Mouse (Mus musculus) layer of hippocampus, postnatal 25 days (tissue): ENCODE measurements at regions not wholly inside any gene's neighbourhood (a gene's known extent, or its start where the extent isn't known, plus 50 kb on each side); places are given as distances from the start of the nearest gene placed in this dataset.
A peak's percentile ranks its signal among the peaks of the same experiment; 100 is the strongest.
"Not testable (repeated sequence)": the region's sequence is repeated elsewhere in the genome, so short reads cannot be mapped to it uniquely, and the experiment has no call there.

Experiments
- DNase-seq, 2 experiments: peaks; one replicate each; pipeline ENCODE4 v3.0.0; 2022; ENCODE audit warnings: mixed read lengths in 2 of 2, low spot score in 1 of 2; ENCODE audit errors: extremely low spot score in 1 of 2

DNA sequence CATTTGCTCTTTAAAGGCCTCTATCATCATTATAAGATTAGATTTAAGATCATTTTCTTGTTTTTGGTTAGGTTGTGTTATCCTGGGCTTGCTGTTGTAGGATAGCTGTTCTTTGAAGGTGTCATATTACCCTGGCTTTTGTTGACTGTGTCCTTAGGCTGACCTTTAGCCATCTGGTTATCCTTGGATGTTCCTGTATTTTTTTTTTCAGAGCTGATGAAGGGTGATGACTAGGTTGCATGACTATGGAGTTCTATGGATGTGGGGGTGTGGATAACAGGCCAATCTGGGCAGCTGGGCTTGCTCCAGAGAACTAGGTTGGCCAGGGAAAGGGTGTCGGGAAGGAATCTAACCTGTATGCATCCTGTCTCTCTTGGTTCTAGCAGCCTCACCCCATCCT lies 74.2 kb downstream of the Dmrta1 start:
- no peak for DNase-seq

DNA sequence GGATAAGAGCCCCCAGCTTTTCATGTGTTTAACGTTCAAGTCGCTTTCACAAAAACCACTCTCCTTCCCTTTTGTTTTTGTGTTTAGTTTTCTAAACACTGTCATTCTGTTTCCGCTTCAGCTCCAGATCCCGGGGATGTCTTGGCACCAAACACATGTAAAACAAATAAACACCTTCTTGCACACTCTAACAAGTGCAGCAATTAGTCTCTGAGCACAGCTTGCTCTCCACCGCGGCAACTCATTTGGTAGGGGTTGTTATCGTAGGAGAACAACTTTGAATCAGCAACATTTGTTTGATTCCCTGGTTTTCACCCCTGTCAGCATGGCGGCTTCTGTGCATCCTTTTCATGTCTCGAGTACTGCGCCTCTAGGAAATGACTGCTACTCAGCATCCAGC lies 97.0 kb downstream of the Dmrta1 start:
- DNase-seq, result peak in 1 of 2 experiments; percentile 5

DNA sequence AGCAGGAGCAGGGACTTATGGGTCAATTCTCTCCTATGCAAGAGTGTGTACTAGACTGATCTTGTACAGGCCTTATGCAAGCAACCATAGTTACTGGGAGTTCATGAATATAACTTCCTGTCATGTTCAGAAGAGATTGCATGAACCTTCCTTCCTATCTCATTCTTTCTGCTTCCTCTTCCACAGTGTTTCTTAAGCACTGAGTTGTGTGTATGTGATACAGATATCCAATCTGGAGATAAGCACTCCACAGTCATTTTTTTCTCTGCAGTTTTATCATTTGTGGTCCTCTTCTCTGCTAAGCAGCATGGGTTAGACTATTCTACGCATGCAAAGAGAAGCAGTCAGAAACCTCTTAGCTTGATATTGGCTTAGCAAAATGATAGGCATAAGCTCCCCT lies 102.3 kb downstream of the Dmrta1 start:
- DNase-seq, result no peak

DNA sequence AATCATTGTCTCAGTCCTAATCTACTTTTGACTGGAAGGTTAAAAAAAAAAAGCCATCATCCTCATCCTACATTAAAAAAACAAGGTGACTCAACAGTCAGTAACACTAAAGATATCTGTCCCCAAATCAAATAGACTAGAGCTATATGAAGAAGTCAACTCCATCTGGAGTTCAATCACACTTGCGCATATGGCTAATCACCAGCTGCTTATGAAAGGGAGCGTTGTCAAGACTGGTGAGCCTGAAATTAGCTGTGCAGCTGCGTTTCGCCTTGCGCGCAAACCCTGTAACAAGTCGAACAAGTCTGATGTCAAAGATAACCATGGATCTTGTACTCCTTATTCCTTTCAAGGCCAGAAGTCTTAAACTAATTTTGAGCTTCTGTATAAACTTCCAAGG lies 137.6 kb downstream of the Dmrta1 start:
- DNase-seq, result no peak

DNA sequence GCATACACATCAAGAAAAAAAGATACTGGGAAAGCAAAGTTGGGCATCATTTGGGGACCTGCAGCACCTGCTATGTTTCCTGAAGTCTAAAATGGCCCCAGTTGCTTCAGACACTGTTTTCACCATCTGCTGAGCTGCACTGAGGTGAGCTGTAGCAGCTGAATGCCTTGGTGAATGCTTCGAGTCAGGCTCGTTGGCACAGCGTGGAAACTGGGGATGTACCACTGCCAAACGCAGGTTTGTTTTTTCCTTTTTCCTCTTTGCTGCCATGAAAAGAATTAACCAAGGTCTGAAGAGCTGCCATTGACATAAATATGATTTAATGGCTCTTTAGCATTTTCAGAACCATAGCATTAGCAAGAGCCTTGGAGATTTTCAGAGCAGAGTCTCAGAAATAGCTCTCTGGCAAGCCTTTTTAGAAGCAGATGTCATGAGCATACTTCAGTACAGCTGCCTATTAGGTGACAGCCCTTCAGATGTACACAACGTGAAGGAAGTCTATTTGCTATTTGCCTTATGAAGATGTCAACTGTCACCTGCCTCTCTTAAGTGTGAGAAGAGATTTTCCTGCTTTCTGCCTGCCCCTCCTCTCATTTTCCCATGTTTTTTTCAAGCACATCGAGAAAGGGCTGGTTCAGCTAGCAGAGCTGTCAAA lies 155.4 kb downstream of the Dmrta1 start:
- DNase-seq, result no peak

DNA sequence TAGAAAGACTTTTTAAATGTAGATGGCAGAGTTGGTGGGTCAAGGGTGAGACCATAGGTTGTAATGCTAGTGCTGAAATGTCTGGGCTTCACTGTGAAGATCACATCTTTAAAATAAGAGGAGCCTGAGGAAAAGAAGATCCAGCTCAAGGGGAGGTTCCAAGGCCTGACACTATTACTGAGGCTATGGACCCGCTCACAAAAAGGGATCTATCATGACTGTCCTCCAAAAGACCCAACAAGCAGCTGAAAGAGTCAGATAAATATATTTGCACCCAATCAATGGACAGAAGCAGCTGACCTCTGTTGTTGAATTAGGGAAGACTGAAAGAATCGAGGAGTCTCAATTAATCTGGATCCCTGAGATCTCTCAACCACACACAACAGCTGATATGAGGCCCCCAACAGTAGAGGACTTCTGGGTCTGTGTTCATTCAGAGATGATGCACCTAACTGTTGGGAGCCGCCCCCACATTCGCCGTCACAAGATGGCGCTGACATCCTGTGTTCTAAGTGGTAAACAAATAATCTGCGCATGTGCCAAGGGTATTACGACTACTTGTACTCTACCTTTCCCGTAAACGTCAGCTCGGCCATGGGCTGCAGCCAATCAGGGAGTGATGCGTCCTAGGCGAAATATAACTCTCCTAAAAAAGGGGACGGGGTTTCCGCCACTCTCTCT lies 196.3 kb downstream of the Dmrta1 start:
- not testable (repeated sequence) for DNase-seq

DNA sequence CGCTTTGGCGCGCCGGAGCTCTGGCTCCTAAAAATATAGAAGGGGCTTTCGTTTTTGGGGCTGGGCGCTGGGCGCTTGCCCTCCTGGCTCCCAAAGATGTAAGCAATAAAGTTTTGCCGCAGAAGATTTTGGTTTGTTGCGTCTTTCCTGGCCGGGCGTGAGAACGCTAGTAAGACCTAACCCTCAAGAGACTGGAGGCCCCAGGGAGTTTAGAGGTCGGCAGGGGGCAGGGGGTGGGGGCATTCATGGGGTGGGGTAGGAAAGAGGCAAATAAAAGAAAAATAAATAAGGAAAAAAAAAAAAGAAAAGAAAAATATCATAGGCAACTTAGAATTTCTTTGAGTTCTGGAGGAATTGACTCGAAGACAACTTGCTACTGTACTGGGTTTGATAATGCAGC lies 196.9 kb downstream of the Dmrta1 start:
- DNase-seq, result not testable (repeated sequence)

DNA sequence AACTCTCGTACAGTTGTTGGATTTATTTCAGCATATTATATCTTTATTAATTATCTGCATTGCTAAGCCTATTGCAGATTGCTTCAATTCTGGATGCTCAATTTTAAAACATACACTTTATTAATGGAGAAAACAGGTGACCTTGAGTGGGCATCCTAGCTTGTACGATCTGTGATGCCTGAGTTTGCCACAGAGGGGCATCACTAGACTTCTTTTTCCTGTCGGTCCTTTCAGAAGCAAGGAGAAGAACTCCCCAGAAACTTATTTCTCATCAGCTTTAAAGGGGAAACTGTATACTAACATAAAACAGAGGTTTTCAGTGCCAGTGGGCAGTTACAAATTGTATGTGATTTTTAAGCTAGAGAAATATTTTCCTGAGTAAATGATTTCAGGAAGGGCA lies 201.8 kb downstream of the Dmrta1 start:
- DNase-seq, result peak in 1 of 2 experiments; percentile 7

DNA sequence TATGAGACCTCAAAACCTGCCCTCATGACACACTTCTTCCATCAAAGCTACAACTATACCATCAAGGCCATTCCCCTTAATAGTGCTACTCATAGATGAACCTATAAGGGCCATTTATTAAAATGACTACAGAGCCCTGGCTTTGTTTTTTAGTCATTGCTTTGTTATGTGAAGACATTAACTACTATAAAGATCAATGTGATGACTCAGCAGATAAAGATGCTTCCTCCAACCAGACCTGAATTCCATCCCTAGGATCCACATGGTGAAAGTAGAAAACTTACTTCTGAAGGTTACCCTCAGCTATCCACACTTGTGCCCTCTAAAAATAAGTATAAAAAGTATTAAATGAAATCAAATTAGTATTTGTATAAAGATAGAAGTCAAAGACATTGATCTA lies 230.4 kb downstream of the Dmrta1 start:
- DNase-seq, result no peak

DNA sequence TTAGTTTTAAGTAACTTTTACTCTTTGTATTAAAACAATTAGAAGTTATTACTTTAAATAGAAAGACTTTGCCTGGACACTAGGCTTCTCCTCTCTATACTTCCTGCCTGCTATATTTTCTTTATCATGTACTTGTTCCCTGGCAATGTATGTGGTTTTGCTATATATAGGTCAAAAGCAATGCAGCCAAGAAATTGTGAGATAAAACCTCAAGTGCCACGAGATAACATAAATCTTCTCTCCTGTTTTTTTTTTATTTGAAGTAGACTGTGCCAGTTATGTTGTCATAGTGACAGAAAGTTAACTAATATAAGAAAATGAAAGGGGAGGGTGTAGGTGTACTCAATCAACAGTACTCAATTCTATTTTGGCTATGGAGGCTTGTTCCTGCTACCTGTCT lies 258.4 kb downstream of the Dmrta1 start:
- DNase-seq, result no peak

DNA sequence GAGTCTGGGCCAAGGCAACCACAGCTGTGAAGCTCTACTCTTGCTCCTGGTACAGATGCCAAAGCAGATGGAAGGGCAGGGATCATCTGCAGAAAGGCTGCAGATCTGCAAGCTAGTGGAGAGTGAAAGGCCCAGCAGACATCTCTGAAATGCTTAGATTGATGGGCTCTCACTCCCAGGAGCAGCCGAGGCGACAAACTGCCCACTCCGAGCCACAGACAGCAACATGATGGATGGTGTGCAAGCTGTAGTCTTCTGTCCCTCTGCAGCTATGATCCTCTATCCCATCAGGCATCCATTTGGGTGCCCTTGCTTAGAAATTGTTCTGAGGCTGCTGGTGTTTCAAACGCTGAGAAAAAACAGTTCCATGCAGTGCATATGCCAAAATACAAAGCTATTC lies 262.1 kb downstream of the Dmrta1 start:
- DNase-seq, result no peak

DNA sequence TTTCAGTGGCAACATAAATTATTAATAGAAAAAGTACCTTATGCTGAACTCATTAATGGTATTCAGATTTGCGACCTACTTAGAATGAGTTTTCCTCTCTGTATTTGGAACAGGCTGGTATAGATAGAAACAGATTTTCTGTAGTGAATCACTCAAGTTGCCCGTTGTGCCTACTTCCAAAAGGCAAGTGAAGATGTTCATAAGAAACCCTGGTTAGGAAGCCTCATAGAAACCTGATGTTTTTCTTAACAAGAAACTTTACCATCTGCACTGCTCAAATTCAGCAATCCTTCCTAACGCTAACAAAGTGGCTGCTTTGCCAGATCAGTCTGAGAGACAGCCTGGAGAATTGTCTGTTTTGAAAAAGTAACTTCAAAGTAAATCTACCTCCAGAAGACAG lies 242.5 kb upstream of the Zfp352 start:
- no peak for DNase-seq

DNA sequence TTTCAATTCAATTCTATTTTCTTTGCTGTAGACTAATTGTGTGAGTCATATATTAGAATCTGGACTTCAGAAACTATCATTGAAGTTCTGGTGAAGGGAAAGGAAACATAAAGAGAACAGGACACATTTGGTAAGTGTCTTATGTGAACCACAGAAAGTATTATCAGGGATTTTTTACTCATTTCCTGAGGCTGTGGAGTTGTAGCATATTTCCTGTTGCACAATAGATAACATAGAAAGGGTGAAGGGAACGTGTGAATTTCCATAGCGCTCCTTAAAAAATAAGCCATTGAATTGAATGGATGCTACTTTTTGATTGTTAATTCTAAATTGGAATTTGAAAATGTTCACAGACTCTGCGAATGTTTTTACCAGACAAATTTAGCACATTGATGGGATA lies 215.2 kb upstream of the Zfp352 start:
- no peak for DNase-seq

DNA sequence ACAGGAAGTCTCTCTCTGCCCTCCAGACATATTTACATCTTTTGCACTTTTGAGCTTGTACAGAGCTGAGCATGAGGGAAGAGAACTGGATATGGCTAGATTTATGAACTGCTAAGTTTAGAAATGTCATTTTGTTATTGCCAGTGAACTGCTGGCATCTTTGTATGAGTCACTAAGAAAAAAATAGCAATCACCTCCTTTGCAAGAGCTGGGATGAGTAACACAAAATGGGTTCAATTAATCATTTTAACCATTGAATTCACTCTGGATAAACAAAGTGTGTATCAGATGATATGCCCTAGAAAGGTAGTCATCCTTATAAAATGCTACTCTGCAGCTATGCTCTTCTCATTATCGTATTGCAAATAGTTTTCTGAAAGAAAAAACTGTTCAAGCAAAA lies 214.7 kb upstream of the Zfp352 start:
- DNase-seq, result no peak

DNA sequence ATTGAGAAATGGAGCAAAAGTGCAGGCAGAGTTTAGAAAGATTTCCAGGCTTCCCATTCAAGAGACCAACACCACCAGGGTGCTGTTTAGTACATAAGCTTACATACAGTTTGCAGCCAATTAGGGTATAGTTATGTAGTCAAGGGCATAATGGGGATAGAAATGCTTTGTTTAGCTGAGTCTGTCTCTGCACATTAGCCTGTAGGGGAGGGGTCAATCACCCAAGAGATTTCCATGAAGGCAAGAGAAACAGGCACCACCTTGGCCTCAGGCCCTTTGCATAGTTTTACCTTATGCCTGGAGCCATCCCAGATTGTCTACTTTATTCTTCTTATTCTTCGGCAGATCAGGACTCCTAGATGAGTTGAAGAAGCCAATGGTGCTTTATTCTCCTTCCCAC lies 205.9 kb upstream of the Zfp352 start:
- no peak for DNase-seq

DNA sequence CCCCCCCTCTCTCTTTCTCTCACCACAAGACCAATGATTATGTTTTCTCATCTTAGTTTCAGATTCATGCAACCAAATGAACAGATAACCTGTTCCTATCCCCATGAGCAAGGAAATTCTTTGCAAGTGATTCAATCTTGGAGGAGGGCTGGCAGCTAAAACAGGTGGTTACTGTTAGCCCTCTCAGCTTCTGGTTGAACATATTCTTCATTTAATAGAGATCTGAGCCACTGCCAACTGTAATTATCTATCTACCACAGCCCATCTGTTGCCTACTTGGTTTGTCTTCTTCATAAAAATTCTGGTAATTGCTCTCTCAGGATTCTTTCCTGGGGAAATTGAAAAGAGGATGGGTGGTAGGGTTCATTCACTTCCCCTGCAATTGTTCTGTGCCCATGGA lies 204.4 kb upstream of the Zfp352 start:
- no peak for DNase-seq
